Mouse (Mus musculus) bone marrow macrophage, adult 2 months (primary cell): Measurements from ENCODE around the gene Man2c1.

Experiments used
- CTCF ChIP-seq: IDR thresholded peaks from 2 replicates; pipeline ENCODE4 v1.5.1; 2012; ENCODE audit warnings: low read depth, mild to moderate bottlenecking, low read length, moderate library complexity
- POLR2A ChIP-seq: IDR thresholded peaks from 2 replicates; pipeline ENCODE4 v1.6.1; 2012; ENCODE audit warnings: mild to moderate bottlenecking, low read depth, low read length, borderline replicate concordance

GRCm38 (mm10) chr9:57163137-57163536 is 32.6 kb downstream of the Man2c1 start:
- TF ChIP-seq POLR2A: no peak
- no peak for TF ChIP-seq CTCF
